Mouse (Mus musculus) thymus, postnatal 4 days (tissue): Measurements from ENCODE around the gene Trip6.

Source experiments
- DNase-seq: peaks from one replicate; pipeline ENCODE4 v3.0.0; 2021

Trip6 gene

DNA sequence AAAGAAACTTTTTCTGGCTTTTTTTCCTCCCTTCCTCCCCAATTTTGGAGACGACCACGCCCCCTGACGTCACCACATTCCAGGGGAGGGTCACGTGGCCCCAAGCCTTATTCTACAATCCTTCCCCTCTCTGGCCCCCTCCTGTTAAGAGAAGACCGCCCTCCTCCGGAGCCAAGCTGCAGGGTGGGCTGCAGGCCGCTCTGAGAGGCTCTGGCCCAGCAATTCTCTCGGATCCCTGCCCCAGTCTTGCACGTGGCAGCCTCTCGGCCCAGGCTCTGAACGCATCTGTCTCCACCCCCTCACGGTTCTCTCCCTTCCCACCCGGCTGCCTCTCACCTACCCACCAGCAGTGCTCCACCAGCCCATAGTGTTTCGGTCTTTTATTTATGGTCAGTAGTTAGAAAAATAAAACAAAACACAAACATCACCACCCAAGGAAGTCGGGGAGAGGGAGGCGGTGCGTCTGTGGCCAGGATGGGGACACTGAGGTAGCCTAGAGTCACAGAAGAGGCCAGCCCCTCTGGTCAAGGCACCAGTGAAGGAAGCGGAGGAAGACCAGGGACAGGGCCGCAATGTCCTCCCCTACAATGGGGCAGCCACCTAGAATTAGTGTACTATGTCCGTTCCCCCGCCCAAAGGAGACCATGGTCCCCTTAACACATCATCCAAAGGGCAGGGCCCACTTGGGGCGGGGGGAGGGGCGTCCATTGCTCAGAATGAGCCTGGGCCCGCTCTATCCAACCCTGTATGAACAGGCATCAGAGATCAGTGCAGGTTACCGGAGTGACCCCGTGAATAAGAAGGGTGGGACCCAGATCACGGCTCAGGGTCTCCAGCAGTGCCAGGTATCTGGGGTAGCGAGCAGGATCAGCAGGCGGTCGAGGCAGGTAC, at the start of gene Trip6:
TSS of gene Trip6 (minus strand) at position 212 of the 891 bp plus-strand sequence.
- DNase-seq: peak; percentile 59

DNA sequence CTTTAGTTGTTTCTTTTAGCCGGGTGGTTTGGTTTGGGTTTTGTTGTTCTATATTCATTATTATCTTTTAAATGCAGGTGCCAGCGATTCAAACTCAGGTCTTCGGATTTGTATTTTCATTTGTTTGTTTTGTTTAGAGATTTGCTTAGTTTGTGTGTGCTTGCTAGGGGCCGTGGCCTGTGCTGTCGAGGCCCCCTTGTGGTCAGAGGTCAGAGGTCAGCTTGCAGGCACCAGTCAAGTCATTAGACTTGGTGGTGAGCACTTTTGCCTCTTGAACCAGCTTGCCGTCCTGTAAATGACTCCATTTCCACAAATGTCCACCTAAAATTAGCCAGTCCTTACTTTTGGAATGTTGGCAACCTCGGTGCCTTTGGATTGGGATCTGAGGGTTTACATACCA, 44.2 kb upstream of the Trip6 start:
- peak; percentile 61 for DNase-seq

DNA sequence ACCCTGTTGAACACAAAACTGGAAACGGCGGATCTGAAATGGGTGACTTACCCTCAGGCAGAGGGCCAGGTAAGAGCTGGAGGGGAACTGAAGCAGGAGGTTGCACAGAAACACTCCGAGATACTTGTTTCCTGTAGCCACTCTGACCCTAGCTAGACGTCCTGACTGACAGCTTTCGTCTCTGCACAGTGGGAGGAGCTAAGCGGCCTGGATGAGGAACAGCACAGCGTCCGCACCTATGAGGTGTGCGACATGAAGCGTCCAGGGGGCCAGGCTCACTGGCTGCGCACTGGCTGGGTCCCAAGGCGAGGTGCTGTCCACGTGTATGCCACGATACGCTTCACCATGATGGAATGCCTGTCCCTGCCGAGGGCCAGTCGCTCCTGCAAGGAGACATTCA, 39.9 kb upstream of the Trip6 start:
- no peak for DNase-seq

DNA sequence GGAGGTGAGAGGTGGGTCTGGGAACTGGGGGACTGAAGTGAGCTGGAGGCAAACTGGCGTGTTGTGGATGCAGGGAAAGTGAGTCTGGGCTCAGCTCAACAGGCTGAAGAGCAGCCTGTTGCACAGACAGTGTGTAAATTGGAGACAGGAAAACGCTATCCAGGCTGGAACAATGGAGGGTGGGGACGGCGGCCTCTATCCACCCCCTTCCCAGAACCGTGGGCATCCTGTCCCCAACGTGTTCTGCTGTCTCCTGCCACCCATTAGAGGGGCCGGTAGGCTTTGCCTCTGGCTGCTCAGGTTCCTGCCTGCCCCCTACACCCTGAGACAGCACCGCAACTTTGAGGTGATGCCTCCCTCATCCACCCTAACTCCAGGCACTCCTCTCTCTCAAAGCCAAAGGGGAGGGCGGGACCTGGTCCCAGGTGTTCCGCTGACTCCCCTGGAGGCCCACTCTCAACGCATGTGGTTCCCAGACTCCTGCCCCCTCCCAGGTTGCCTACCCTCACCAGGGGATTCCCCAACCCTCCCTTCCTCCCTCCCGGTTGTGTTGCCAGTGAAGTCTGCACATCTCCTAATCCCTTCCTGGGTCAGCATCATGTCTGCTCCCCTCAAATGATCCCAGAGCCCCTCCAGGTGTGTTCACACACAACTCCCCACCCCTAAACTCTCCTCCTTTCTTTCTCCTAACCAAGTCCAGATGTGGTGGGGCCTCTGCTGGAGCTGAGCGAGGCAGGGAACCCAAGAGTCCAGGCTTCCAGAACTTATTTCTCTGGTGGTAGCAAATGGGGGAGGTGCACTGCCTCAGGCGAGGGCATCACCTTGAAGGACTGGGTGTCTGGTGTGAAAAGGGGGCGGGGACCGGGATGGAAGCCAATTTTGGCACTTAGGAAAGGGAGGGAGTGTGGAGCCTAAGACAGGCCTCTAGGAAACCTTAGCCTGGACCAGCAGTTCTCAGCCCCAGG, 38.1 kb upstream of the Trip6 start:
- no peak for DNase-seq

DNA sequence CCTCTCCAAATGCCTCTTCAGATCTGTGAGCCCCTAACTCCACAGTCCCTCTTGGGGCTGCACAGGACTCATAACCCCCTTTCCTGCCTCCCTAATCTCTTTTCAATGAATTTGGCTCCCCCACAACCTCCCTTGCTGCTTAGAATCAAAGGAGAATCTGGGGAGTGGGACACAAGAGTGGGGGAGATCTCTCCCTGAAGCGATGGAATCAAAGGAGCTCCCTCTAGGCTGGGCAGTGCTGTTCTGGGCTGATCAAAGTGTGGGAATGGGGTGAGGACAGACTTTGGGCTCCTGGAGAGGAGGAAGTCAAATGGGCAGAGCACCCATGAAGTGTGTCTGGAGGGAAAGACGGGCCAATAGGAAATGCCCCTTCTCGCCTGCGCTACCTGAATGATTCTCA, 37.2 kb upstream of the Trip6 start:
- no peak for DNase-seq

DNA sequence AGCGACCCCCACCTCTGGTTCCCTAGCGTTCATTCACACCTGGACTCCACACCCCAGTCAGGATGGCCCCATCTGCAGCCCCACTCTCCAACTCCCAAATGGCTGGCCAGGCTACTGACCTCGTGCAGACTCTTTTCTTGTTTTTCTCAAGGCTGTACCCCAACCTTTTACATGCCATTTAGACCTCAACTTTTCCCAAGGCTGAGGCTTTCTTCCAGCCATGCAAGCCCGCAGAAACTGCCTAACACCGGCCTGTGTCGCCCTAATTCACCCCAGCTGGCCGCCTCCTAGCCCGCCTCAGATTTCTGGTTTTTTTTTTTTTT, 36.8 kb upstream of the Trip6 start:
- DNase-seq: no peak

DNA sequence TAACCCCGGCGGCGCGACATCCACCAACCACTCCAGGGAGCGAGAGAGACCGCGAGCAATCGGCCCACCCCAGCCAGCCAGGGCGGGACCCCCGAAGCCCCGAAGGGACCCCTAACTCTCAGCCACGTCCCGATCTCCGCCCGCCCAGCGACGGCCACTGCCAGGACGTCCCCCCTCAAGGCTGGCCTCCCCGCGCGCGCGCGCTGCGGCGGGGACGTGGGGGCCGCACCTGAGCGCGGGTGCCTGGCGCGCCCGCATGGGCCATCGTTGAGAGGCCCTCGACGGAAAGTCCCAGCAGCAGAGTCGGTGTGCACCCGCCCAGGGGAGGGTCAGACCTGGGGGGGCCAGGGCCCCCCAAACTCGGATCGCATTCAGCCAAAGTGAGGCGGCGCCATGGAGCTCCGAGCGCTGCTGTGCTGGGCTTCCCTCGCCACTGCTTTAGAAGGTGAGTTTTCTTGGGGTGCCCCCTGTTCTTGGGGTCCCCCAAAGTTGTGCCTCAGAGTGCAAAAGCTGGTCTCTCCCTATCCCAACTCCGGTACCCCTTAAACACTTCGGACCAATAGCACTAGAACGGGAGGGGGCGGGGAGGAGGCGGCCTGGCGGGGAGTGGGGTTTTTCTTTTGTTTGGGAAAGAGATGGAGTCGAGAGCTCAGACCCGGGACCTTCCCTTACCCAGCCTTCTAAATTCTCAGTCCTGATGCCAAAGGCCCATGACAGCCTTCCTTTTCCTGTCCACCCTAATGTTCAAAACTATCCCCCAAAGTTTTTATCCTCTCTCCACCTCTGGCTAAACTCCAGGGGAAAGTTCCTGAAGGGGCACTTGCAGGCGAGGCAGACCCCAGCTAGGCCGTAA, 36.2 kb upstream of the Trip6 start:
- DNase-seq: peak; percentile 49

DNA sequence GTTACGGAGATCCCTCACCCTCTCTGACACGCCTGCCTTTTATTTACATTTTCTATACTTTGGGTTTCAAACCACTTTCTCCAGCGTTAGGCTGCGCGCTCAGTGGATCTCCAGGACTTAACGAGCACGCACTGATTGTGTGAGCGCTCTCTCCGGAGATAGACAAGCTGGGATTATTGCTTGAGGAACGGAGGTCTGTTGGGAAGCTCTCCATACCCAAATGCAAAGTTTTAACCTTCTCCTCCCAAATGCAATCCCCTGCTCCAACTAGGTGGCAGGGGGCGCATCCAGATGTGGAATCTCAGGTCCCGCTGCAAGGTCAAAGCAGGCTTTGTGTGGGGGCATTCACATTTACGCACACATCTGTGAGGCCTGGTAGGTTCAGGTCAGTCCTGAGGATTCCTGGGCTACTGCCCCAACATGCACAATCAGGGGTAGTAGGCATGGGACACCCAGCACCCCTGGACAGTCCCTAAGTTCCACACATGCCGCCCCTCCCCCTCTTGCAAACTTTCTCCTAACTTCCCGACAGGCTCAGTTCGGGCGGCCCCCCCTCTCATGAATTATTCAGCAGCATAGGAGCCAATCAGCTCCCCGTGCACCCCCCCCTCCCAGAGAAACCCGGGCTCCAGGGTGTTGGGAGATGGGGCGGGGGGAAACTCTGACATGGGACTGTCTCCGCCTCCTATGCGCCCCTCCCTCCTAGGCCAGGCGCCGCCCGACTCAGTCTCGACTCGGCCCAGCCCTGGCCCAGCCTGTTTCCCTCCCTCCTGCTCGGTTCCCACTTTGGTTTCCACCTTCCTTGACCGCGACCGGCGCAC, 35.4 kb upstream of the Trip6 start, which contains the start of gene Ephb4:
TSS of gene Ephb4 (plus strand) at position 726 of the 821 bp plus-strand sequence.
- no peak for DNase-seq

DNA sequence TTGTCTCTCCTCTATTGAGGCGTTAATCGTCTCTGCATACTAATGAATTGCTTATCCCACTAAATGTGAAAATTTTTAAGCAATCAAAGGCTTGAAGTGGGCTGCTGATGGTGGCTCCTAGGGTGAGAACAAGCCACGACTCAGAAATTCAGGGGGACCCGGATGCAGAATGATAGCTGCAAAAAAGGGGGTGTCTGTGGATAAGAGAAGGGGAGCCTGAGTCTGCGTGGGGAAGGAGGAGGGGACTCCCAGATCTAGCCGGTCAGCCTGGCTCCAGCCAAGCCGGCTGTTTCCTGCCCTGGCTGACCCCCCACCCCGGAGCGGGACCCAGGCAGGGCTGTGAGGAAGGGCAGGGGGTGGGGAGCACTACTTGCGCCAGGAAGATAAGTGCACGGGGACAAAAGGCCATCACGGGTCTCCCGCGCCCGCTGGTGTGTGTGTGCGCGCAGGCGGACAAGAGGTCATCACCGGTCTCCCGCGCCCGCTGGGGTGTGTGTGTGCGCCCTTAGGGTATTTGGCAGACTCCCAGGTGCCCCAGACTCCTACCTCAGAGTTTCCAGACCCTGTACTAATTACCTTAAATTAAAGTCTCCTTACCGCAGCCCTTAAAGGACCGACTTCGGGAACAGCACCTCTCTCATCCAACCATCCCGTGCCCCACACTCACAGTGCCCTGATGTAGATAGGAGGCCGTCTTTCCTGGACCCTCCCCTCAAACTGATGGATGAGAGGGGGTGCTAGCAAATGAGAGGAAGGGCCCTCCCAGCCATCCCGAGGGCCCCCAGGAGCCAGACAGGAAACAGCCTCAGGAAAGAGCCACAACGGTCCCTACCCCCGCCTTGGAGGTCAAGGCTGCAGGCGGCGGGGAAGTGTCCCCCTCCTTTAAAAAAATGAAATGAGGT, 34.5 kb upstream of the Trip6 start:
- DNase-seq: no peak

DNA sequence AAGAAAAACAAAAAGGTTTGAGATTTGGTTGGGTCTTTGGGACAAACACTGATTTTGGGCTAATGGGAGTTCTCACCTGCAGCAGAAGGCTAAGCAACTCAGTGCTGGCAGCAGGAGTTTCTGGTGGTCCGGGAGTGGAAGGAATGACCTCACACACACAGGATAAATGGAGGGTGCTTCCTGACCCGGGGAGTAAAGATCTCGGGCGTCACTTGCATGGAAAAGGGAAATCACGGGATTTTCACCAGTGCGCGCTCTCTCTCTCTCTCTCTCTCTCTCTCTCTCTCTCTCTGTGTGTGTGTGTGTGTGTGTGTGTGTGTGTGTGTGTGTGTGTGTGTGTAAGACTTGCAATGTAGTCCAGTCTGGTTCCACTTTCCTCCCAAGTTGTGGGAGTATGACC, 33.7 kb upstream of the Trip6 start:
- no peak for DNase-seq

DNA sequence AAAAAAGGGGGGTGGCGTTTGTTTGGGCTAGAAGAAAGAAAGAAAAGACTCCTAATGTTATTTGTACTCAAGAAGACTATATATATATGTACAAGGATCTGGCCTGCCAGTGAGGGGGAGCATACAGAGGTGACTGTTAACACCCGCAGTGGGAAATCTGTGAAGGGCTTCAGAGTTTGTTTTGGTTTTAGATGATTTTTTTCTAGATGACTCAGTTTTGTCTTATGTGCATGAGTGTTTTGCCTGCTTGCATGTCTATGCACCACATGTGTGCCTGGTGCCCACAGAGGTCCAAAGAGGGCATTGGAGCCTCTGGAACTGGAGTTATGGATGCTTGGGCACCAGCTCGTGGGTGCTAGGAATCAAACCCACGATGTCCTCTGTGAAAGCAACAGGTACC, 32.8 kb upstream of the Trip6 start:
- DNase-seq: no peak

DNA sequence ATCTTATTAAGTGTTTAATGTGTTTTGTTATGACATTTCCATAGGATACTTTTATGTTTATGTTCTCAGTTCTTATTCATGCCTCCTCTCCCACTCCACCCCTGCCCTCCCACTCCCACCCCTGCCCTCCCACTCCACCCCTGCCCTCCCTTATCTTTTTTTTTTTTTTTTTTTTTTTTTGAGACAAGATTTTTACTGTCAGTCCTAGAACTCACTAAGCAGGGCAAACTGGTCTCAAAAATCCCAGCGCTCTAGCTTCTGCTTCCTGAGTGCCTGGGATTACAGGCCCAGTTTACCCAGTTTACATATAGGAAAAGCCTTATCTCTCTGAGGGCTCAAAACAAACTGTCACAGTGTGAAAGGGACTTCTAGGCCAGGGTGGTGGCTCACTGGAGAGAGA, 32.2 kb upstream of the Trip6 start:
- no peak for DNase-seq

DNA sequence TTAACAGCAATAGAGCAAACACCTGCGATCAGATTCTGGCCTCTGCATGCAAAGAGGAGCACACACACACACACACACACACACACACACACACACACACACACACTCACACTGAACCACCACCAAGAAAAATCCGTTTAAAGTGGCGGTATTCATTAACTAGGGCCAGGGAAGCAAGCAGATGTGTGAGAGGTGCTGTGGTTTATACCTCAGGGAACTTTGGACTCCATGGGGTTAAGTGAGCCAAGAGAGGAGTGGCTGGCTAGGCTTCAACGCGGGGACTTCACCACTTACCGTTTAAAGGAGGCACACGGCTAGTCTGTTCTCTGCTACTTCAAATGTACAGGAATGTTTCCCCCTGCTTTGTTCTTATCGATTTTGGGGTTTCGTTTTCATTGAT, 31.6 kb upstream of the Trip6 start:
- DNase-seq: no peak

DNA sequence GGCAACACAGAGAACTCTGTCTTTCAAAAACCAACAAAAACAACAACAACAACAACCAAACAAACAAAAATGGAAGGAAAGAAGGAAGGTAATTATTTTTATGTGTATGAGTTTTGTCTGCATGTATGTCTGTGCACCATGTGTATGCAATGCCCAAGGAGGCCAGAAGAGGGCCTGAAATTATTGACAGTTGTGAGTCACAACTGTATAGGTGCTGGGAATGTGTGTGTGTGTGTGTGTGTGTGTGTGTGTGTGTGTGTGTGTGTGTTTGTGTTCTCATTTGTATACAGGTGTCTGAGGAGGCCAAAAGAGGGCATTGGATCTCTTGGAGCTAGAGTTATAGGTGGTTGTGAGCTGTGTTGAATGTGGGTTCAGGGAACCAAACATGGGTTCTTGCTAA, 29.7 kb upstream of the Trip6 start:
- DNase-seq: no peak

DNA sequence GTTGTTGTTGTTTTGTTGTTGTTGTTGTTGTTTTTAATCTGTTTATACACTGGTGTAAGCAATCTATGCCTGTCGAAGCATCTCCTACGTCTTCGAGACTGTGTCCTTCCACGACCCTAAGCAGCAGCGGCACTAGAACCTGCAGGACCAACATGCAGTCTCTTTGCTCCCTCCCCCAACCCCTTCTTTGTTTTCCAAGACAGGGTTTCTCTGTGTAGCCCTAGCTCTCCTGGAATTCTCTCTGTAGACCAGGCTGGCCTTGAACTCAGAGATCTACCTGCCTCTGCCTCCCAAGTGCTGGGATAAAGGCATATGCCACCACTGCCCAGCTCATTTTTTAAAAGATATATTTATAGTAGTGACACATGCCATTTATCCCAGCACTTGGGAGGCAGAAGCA, 29.2 kb upstream of the Trip6 start:
- no peak for DNase-seq

DNA sequence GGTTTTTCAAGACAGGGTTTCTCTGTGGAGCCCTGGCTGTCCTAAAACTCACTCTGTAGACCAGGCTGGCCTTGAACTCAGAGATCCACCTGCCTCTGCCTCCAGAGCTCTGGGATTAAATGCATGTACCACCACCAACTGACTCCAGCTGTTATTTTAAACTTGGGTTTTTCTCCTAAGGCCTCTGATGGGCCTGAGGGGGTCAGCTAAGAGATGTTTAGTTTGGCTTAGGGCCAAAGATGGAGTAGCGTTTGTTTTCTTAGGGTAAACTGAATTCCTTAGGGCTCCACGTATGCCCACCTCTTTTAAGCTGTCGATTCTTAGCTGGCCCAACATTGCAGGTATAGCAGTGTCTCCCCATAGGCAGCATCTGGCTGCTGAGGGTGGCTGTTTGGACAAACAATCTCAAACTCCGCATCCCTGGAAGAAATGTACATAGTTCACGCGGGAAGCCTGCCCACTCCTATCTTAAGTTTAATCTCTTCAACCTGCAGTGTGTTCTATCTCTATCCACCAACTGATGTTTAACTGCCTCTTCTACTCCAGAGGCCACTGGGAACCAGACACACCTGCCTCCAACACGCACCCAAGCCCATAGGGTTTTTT, 28.3 kb upstream of the Trip6 start:
- DNase-seq: no peak

DNA sequence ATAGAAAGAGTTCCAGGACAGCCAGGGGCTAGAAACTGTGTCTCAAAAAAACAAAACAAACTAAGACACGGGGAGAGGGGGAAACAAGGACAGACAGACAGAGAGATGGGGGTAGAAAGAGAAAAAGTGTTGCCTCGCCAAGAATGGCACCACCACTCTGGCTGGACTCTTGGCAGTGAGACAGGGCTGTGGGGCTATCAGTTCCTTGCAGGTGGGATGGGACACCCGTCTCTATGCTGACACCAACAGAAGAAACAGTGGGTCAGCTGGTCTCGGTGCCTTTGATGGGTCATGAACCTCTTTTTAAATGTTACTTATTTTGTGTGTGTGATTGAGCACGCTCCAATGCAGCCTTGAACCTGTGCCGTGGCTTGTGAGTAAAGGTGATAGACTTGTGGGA, 26.0 kb upstream of the Trip6 start:
- no peak for DNase-seq

DNA sequence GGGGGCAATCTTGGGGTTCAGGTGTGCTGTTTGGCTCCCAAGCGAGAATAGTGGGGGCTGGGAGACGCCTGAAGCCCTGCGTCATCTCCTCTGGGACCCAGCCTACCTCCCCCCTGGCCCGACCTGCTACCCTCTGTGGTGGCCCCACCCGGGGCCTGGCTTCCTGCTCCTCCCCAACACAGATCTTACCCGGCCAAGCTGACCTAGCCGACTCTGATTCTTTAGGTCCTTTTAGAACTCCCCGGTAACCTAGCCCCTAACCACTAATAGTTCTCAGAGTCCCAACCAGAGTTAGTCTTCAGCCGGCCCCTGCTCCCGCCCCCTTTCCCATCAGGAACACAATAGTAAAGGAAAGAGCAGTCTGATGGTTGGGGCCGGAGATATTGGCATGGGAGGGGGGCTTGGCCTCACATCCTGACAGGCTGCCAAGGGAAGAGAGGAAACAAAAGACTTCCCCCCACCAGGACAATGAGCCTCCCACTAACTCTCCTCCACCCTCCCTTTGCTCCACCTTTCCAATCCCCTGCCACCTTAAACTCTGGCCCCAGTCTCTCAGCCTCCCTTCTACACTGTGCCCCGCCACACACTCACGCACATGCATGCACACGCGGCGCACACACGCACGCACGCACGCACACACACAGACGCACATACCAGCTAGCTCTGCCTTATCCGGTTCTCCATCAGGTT, 25.2 kb upstream of the Trip6 start:
- no peak for DNase-seq

DNA sequence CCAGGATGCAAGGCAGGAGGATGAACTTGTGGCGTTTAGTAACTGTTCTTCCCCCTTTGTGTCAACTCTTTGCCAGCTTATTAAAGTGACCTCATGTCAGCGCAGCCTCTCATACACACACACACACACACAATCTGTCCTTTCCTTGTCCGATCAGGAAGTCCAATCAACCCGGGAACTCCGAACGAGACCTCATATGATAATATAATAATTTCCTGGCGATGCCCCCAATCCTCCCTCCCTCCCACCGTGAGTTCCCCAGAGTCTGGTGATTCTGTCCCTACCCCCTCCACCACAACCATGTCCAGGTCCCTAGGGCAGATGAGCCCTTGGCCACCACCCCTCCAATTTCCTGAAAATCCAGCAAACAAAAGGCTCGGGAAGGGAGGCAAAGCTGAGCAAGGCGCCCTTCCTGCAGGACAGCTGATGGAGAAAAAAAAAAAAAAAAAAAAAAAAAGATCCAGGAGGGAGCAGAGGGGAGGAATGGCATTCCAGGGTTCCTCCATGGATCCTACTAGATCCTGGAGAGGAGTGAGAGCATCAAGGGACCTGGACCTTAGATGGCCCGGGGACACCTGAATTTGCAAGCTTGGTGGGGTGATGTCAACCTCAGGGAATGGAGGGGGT, 24.6 kb upstream of the Trip6 start:
- DNase-seq: no peak
